Mouse (Mus musculus): ENCODE measurements around the gene Nup107. TPM values are rescaled to one million over a fixed set of nuclear protein-coding genes. Genes with fewer than 3 reads are reported as not detected.

Nup107 gene
- polyA plus RNA-seq, 1 experiment: not detected

GRCm38 (mm10) chr10:117714048-117714545 is 78.4 kb downstream of the Nup107 start:
- no peak overlapping the region for H3K4me3 ChIP-seq (ENCODE audit: insufficient read depth, low read depth, low read length)
- WGBS: 88% methylated on average over 3 of the region's 3 CpGs
- H3K4me1 ChIP-seq (ENCODE audit: control insufficient read depth, insufficient read depth, low read length): peaks cover 5% of the 10 kb centered on the region
- H3K27ac ChIP-seq (ENCODE audit: insufficient read depth, low read depth, low read length): no peak overlapping the region
- TF ChIP-seq POLR2A (IDR thresholded peaks at IDR 0.05; ENCODE audit: insufficient read depth, low read depth, low read length) (no peak), CTCF (IDR thresholded peaks at IDR 0.05; ENCODE audit: insufficient read depth, low read depth, low read length) (no peak)

GRCm38 (mm10) chr10:117713466-117713865 is 79.0 kb downstream of the Nup107 start:
- H3K4me3 ChIP-seq (ENCODE audit: insufficient read depth, low read depth, low read length): no peak overlapping the region
- peaks cover 5% of the 10 kb centered on the region for H3K4me1 ChIP-seq (ENCODE audit: control insufficient read depth, insufficient read depth, low read length)
- TF ChIP-seq CTCF (IDR thresholded peaks at IDR 0.05; ENCODE audit: insufficient read depth, low read depth, low read length): no peak
- no peak for TF ChIP-seq POLR2A (IDR thresholded peaks at IDR 0.05; ENCODE audit: insufficient read depth, low read depth, low read length)
- 92% methylated on average over 8 of the region's 8 CpGs for WGBS
- no peak overlapping the region for H3K27ac ChIP-seq (ENCODE audit: insufficient read depth, low read depth, low read length)

DNA sequence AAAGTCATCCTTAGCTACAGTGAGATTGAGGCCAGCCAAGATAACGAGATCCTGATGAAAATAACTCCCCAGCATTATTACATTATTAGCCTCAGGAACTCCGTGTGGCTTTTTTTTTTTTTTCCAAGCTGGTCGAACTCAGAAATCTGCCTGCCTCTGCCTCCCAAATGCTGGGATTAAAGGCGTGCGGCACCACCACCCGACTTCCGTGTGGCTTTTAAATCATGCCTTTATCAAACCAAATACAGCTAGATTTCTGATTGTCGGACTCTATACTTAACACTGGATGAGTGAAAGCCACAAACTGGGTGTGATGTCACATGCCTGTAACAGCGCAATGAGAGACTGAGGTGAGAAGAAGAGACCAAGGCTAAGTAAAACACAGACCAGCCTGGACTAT is 79.6 kb downstream of the Nup107 start:
- TF ChIP-seq POLR2A (IDR thresholded peaks at IDR 0.05; ENCODE audit: insufficient read depth, low read depth, low read length) (no peak), CTCF (IDR thresholded peaks at IDR 0.05; ENCODE audit: insufficient read depth, low read depth, low read length) (no peak)
- Histone ChIP-seq H3K27ac (ENCODE audit: insufficient read depth, low read depth, low read length) (no peak overlapping the region), H3K4me1 (ENCODE audit: control insufficient read depth, insufficient read depth, low read length) (peaks cover 5% of the 10 kb centered on the region), H3K4me3 (ENCODE audit: insufficient read depth, low read depth, low read length) (no peak overlapping the region)
- WGBS: 91% methylated on average over 9 of the region's 9 CpGs

DNA sequence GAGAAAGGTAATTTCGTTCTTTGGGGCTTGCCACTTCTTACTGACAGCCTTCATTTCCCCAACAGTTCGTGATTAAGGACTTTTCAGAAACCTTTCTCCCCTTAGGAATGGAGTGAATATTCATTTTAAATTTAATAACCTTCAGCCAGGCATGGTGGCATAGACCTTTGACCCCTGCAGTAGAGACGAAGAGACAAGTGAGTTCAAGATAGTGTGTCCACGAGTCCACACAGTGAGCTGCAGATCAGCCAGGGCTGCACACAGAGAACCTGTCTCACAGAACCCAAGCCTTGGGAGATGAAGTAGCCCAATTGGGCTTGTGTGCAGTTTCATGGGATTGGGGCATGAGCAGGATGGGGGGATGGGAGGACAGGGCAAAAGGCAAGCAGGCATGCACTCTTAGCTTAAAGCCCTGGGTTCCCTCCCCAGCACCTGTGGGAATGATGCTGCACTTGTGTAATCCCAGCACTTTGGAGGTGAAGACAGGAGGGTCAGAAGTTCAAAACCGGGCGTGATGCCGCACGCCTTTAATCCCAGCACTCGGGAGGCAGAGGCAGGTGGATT is 80.2 kb downstream of the Nup107 start:
- Histone ChIP-seq H3K4me1 (ENCODE audit: control insufficient read depth, insufficient read depth, low read length) (peaks cover 2% of the 10 kb centered on the region; the same call in 1 of the 2 replicates), H3K4me3 (ENCODE audit: insufficient read depth, low read depth, low read length) (no peak overlapping the region), H3K27ac (ENCODE audit: insufficient read depth, low read depth, low read length) (no peak overlapping the region)
- TF ChIP-seq CTCF (IDR thresholded peaks at IDR 0.05; ENCODE audit: insufficient read depth, low read depth, low read length) (no peak), POLR2A (IDR thresholded peaks at IDR 0.05; ENCODE audit: insufficient read depth, low read depth, low read length) (no peak)
- 91% methylated on average over 9 of the region's 9 CpGs for WGBS

DNA sequence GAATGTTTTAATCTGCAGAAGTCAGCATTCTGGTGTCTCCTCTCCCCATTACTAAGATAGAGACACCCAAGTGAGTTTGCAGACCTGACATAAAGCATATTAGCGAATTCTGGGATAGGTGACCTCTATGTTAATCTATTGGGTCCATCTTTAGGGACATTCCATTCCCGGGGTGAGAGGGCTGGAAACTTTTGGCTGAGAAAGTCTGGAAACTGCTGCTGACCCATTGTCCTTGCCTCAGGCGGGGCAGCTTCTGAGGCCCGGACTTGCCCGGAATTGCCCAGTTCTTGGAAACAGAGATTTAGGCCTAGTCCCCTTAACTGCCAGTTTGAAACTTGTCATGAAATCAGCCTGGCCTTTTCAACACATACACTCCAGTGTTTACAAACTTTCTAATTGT is 81.1 kb downstream of the Nup107 start:
- Histone ChIP-seq H3K4me1 (ENCODE audit: control insufficient read depth, insufficient read depth, low read length) (peaks cover 6% of the 10 kb centered on the region), H3K27ac (ENCODE audit: insufficient read depth, low read depth, low read length) (no peak overlapping the region), H3K4me3 (ENCODE audit: insufficient read depth, low read depth, low read length) (no peak overlapping the region)
- TF ChIP-seq CTCF (IDR thresholded peaks at IDR 0.05; ENCODE audit: insufficient read depth, low read depth, low read length) (no peak), POLR2A (IDR thresholded peaks at IDR 0.05; ENCODE audit: insufficient read depth, low read depth, low read length) (no peak)
- WGBS: 44% methylated on average over 5 of the region's 5 CpGs

DNA sequence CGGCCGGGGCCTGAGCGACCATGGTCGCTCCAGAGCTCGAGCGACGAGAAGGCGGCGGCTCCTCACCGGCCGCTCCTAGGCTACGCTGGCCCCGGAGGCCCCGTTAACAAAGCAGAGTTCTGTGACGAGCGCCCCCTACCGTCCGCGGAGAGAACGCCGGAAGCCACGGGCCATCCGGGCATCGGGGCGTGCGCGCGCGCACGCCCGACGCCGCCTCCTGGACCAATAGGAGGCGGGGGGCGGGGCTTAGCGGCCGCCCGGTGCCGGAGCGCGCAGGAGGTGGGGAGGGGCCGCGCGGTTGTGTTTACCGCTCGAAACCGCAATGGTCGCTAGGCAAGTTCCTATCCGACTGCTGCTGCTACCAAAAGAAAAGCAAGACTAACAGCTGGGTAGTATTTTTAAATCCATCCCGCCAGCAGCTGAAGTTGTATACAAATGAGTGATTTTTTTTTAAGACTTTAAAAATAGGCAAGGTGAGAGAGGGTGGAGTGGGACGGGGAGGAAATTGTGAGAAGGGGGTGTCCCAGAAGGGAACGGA is 81.8 kb downstream of the Nup107 start, which contains the start of gene Mdm2:
TSS of gene Mdm2 (minus strand) at position 155 of the 538 bp plus-strand sequence.
- Histone ChIP-seq H3K27ac (ENCODE audit: insufficient read depth, low read depth, low read length) (peak within 1 kb of the TSS; percentile 98), H3K4me1 (ENCODE audit: control insufficient read depth, insufficient read depth, low read length) (peaks cover 4% of the 10 kb centered on the region), H3K4me3 (ENCODE audit: insufficient read depth, low read depth, low read length) (peak within 1 kb of the TSS; percentile 85)
- WGBS: under 1% methylated on average over 52 of the region's 52 CpGs
- TF ChIP-seq CTCF (IDR thresholded peaks at IDR 0.05; ENCODE audit: insufficient read depth, low read depth, low read length) (peak; percentile 87), POLR2A (IDR thresholded peaks at IDR 0.05; ENCODE audit: insufficient read depth, low read depth, low read length) (peak; percentile 96)

- TF ChIP-seq POLR2A (IDR thresholded peaks at IDR 0.05; ENCODE audit: insufficient read depth, low read depth, low read length) (no peak), CTCF (IDR thresholded peaks at IDR 0.05; ENCODE audit: insufficient read depth, low read depth, low read length) (no peak)
- under 1% methylated on average over 71 of the region's 71 CpGs for WGBS
- Histone ChIP-seq H3K4me3 (ENCODE audit: insufficient read depth, low read depth, low read length) (peak overlapping the region; percentile 85), H3K4me1 (ENCODE audit: control insufficient read depth, insufficient read depth, low read length) (peaks cover 4% of the 10 kb centered on the region), H3K27ac (ENCODE audit: insufficient read depth, low read depth, low read length) (peak overlapping the region; percentile 98)
These were observed 82.4 kb downstream of the Nup107 start for GRCm38 (mm10) chr10:117709930-117710603.

- Histone ChIP-seq H3K4me1 (ENCODE audit: control insufficient read depth, insufficient read depth, low read length) (peaks cover 4% of the 10 kb centered on the region), H3K27ac (ENCODE audit: insufficient read depth, low read depth, low read length) (no peak overlapping the region), H3K4me3 (ENCODE audit: insufficient read depth, low read depth, low read length) (peak overlapping the region; percentile 85)
- TF ChIP-seq POLR2A (IDR thresholded peaks at IDR 0.05; ENCODE audit: insufficient read depth, low read depth, low read length): no peak
- no peak for TF ChIP-seq CTCF (IDR thresholded peaks at IDR 0.05; ENCODE audit: insufficient read depth, low read depth, low read length)
- WGBS: 18% methylated on average over 12 of the region's 12 CpGs
These were observed 83.1 kb downstream of the Nup107 start for GRCm38 (mm10) chr10:117709326-117709830.

DNA sequence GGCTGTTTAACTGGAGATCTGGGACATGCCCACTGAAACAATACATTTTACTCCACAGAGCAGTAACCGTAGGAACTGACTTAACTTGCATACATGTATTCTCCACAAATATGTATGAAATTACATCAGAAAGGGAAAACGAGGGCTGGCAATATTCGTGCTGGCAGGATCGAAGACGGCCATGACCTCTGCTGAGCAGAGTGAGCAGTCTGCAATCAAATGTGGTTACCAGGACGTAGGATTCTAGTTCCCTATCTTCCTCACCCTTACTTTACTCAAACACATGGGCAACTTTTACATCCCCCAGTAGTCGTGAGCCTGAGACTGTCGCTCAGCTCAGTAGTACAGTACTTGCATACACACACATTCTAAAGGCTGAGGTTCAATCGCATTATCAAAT is 83.6 kb downstream of the Nup107 start:
- 49% methylated on average over 9 of the region's 9 CpGs for WGBS
- H3K27ac ChIP-seq (ENCODE audit: insufficient read depth, low read depth, low read length): no peak overlapping the region
- TF ChIP-seq POLR2A (IDR thresholded peaks at IDR 0.05; ENCODE audit: insufficient read depth, low read depth, low read length): no peak
- no peak for TF ChIP-seq CTCF (IDR thresholded peaks at IDR 0.05; ENCODE audit: insufficient read depth, low read depth, low read length)
- H3K4me3 ChIP-seq (ENCODE audit: insufficient read depth, low read depth, low read length): 0 out of 2 replicates have a peak overlapping the region, but pooled peaks have one; percentile 16
- H3K4me1 ChIP-seq (ENCODE audit: control insufficient read depth, insufficient read depth, low read length): peaks cover 4% of the 10 kb centered on the region

Measured in olfactory bulb, adult 2 months (tissue).